Mouse (Mus musculus) CD4-positive, CD25-positive, alpha-beta regulatory T cell, adult 2 months (primary cell): ENCODE results near the gene Esr1.

Experiments used
- DNase-seq: peaks from one replicate; pipeline ENCODE4 v3.0.0-alpha.2; 2012; ENCODE audit warnings: low read depth, low spot score

The Esr1 gene

DNA sequence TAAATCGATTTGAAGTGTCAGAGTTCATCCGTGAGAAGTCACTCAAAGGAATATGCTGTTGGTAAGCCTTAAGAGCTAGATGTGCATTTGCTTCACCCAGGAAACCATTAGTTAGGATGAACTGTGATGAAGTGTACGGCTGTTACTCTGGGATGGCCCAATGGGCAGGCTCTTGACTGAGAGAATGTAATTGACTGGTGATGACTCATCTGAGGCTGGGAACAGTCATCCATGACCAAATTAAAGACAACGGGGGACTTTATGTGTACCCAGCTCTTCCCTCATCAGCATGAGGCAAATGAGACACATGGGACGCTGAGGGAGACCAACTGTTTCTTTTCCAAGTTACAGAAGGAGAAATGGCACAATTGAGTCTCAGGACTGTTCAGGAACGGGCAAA is 219.2 kb downstream of the Esr1 start:
- DNase-seq = no peak

DNA sequence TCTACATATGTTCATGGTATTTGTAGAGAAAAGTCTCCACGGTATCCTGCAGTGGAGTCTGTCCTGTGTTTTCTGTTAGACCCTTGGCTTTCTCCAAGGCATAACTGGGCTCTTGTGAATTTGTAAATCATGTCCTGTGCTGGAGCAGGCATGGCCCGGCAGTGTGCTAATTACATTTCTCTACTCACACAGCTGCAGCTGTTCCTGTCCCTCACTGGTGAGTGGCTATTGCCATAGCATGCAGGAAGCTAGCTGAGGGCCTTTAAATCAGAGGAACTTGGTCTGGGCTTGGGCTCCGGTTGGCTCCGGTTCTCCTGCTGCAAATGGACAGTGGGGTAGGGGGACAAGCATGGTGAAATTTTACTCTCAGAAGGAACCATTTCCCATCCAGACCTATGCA is 226.7 kb downstream of the Esr1 start:
- DNase-seq = no peak

DNA sequence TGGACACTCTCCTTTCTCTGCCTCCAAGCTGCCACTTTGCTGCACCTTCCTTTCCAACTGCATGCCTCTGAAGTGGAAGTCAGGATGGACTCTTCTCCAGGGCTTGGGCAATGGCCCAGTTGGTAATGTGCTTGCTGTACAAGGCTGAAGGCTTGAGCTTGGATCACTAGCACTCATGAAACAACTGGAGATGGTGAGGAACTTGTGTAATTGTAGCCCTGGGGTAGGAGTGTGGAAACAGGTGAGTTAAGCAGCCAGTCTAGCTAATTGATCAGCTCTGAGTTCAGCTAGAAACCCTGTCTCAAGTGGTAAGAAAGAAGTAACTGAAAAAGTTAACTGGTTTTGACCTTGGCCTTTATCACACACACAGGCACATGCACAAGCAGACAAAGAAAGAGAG is 229.6 kb downstream of the Esr1 start:
- DNase-seq = no peak

DNA sequence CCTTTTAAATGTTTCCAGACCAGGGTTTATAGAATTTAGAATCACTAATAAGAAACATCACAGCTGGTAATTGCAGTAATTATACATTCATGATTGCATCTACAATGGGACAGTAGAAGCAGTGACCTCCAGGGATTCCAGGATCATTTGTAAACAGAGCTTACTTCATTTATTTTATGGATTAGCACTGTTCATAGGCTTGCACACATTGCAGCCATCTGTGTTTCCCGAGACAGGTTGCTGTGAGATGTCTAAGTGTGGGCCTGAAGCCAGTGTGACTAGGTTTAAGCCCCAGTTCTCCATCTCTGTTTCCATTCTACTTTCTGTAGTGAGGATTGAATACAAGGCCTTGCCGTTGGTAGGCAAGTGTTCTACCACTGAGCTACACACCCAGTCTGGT is 236.1 kb downstream of the Esr1 start:
- no peak for DNase-seq

DNA sequence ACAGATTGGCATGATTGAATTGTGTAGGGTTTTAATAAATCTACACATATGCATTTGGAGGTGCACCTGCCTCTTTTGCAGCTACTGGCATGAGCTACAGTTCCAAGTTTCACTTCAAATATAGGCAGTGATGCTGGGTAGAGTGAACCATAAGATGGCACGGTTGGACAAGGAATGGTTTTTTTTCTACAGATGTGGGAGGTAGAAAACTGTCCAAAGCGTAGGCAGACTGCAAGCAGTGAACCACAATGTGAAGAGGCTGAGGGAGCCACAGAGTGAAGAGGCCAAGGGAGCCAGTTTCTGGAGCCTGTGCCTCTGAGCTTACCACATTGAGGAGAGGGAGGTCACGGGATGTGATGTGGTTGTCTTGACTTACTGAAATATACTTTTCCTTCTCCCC is 238.5 kb downstream of the Esr1 start:
- DNase-seq = no peak

DNA sequence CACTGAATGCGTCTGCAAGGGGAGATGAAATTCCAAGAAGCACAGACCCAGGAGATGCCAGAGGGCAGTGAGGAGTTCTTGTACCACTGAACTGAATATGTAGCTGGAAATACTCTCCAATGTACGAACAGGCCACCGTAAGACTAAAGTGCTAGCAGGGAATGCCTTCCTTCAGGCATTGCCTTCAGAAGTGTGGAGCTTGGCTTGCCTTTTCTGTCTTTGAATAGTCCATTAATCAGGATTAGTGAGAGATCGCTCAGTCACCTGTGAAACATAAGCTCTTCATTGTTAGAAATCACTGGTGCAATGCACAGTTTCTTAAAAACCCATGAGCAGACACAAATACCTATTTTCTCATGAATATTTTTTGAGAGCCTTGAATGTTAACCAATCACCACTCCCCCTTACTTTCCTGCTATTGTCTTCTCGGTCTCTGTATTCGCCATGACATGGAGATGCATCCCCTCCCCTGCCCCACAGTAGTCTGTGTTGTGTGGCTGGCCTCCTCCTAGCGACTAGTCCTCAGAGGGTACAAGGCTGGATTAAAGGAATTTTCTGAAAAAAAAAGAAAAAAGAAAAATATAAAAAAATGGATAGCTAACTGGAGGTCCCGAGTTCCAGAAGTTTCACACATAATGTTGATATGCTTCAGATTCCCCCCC is 263.8 kb downstream of the Esr1 start:
- DNase-seq = no peak

DNA sequence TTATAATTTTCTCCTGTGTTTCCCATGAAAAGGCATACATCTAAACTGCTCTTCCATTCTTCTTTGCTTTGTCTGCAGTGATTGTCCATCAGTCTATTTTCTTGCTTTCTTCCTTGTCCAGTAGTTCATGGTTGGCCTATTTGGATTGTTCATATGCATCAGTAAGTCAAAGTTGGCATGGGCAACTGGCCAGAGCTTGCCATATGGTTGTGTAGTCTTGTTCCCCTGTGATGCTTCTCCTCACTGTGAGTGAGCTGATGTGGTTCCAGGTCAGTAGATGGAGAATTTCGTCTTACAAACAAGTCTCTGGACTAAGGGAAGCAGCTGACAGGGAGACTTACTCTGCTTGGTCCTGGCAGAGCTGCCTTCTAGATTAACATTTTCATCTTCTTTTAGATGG is 270.0 kb downstream of the Esr1 start:
- no peak for DNase-seq

DNA sequence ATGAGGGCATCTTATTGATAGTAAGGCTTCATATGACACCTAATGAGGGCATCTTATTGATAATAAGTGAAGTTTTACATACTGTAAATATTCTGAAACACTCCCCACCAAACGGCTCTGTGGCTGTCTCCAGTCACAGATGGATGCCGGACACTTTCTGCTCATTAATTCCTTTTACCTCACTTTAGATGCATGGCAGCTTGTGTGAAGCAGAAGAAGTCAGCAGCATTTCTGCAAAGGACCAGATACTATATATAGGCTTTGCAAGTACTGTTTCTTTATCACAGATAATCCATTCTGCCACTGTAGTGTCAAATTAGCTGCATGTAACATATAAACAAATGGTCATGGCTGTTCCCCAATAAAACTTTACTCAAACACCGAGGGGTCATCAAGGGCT is 274.1 kb downstream of the Esr1 start:
- no peak for DNase-seq

DNA sequence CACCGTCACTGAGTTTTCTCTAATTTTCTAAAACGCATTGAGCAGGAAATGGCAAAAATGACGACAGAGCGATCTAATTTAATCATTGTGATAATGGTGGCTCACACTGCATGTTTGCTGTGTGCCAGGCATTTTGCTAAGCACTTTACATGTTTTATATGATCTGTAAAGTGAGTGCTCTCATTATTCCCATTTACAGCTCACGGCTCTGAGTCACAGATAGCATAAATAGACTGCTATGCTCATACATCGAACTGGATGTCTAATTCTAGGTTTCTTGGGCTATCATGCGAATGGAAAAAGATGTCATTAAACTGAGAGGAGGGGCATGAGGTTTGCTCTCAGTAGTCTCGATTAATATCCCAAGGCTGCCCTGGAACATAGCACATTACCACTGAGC is 274.6 kb downstream of the Esr1 start:
- no peak for DNase-seq

DNA sequence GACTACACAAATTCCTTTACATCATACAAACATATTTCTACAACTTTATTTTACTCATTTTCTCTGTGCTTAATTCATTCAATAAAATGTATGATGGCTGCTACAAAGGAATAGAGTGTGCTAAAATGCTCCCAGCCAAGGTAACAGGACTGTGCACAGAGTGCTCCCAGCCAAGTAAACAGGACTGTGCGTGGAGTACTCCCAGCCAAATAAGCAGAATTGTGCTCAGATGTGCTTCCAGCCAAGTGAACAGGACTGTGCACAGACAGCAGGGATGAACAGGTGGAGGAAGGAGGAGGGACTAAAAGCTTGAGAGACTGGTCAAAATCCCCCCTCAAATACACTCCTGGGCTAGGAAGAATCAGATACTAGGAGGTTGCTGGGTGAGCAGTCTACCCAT is 282.1 kb downstream of the Esr1 start:
- no peak for DNase-seq

DNA sequence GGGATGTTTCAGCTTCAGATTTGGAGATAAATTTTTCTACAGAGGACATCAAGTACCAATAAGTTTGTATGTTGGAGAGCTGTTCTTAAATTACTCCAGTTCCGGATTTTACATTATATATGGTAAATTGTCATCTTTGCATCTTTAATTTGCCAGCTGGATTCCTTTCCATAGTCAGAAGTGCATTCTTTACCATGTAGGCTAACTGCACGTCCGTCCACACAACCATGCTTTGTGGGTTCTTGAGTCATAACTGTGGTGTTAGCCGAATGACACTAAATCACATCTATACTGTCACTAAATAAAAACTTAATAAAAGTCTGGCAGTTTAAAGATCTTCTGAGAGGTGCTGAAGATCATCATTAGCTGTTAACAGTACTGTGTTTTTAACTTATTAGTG is 286.4 kb downstream of the Esr1 start:
- DNase-seq = no peak

DNA sequence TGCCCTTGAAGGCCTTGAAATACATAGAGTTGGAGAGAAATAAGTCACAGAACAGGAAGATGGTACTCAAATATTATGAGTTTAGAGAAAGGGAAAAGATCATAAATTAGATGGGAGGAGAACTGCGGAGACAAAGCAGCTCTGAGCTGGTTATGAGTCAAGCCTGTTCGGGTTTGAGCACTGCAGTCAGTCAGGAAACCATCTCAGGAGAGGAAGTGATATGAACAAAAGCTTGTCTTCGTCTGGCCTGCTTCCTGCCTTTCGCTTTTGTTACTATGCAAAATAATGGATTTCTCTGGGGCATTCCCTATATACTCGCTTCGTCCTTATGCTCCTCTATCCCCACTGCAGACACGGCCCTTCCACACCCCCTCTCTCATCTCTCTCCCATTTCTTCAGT is 288.9 kb downstream of the Esr1 start:
- DNase-seq = peak; percentile 35

DNA sequence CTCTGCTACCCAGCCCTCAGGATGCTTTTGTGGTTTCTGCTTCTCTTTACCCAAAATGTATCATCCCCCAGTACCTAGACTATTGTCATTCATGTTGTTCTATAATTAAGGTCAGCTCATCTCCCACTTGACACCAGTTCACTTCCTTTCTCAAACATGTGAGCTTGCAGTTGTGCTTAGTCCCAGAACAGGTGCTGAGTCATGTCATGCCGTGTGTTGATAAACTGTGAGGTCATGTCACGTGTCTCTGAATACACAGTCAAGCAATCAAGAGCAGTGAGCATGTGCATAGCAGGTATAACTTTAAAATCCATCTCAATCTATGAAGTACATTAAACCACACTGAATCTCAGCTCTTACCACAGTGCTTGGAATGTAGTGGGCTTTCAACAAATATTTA is 297.9 kb downstream of the Esr1 start:
- peak; percentile 14 for DNase-seq

DNA sequence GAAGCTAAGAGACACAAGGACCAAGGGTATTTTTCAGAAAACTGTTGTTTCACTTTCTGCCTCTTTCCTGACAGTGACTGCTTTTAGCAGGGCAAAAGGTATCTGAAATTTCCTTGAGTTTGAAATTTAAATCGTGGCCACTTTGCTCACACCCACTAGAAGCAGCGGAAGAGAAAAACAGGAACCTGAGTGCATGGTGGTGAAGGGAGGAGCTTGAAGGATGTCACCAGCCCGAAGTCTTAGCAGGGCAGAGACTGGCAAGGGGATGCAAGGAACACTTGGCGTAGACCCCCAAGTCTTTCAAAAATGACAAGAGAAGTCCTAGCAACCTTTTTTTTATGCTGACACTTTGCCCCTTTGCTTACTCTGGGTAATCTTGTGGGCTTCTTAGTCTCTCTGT is 299.1 kb downstream of the Esr1 start:
- no peak for DNase-seq

DNA sequence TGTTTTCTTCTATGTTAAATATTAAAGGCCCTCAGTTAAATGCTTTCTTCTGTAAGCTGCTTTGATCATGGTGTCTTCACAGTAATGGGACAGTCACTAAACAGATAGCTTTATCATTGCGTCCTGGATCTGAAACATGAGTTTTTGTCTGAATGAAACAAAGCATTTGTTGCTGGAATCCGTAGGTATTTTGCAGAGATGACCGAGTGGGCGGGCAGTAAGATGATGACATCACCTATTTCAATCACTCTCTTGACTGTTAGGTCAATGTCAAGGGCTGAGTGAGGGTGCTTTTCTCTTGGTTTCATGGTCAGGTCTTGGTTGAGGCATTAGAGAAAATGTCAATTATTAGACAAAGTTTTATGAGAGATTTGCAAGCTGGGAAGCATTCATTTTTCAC is 307.7 kb downstream of the Esr1 start:
- DNase-seq = no peak

DNA sequence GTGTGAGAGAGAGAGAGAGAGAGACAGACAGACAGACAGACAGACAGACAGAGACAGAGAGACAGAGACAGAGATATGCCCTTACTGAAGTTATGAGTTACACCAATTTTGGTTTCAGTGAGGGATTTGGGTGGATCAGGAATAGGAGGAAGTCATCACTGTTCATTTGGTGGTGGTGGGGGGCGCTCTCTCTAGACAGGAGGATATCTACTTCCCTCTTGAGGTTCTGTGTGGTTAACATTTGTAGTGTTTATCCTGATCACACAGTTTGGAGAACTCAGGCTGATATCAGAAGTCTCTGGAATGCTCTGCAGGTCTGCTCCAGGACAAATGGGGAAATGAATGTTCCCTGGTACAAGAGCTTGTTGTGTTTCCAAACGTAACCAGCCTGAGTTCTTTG is 312.2 kb downstream of the Esr1 start:
- no peak for DNase-seq

DNA sequence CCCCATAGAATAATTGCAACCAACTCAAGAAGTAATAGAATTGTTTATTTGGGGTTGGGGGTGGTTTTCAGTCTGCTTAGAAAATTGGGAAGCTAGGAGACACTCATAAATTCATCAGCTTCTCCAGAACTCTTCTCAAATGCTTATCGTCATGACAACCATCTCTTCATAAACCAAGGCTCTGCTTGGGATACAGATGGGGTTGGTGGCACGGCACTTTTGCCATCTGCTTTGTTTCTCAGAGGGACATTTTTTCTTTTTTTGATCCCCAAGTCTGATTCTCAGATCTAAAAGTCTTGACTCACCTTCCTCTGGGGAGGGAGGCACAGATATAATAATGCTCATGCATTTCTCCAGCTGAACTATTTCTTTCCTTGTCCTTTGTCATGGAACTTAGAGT is 313.0 kb downstream of the Esr1 start:
- no peak for DNase-seq

DNA sequence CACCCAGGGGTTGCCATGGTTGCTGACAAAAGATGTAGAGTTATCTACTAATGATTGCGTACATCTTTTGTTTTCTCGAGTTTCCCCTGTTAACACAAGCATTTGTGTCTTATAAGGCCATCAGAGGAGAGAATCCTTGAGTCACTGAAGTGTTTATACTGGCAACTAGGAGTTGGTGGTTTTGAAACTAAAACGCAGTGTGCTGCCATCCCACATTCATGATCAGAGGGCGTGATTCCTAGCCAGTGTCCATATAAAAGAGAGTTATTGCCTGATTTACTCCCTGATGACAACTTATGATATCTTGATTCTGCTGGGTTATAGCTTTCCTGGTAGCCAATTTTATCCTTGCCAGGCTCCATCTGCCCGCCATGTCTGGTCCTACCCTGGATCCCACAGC is 331.8 kb downstream of the Esr1 start:
- no peak for DNase-seq

DNA sequence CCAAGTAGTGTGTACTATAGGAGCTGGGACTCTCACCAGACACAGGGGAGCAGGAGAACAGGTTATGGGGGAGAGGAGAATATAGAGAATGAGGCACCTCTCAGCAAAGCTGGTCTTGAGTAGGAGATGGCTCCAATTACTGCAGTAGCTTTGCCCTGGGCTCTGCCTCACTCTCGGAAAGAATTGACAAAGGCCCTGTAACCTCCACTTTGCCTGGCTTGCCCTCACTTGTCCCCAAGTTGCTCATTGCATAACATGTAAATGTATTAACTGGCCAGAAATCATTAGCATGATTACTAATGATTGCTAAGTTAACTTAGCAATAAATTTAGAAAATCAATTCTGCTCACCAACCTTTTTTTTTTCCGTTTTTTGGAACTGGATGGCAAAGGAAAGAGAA is 333.3 kb downstream of the Esr1 start:
- DNase-seq = no peak

DNA sequence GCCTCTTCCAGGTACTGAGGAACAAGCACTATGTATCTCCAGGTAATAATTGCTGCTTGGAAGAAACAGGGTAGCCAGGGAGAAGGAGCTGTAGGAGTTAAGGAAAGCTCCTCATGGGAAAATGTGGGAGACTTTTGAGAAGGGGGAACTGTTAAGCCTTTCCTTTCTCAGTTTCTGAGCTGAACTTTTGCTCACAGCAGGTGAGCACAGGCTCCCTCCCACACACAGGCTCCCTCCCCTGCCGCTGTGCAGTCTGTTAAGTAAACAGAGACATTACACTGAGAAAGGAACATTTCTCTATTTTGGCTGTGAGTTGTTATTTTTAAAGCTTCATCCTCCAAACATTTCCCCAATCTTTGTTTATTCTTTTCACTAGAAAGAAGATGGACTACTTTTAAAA is 354.4 kb downstream of the Esr1 start:
- DNase-seq = no peak

DNA sequence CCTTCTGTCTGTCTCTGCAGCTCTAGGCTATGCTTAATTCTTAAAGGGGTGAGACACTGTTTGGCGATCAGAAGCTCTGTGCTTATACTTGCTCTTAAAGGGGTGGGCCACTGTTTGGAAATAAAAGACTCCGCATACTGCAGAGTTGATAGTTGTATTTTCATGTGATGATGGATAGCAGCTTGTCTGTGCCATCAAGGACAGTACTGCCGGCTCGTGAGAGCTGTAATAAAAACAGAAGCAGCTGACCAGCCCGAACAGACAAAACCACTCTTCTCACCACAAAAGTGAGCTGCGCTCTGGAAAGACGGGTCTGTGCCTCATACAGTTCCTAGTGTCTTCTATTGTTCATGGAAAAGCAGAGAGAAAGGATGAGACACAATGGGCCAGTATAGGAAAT is 359.8 kb downstream of the Esr1 start:
- DNase-seq = no peak

DNA sequence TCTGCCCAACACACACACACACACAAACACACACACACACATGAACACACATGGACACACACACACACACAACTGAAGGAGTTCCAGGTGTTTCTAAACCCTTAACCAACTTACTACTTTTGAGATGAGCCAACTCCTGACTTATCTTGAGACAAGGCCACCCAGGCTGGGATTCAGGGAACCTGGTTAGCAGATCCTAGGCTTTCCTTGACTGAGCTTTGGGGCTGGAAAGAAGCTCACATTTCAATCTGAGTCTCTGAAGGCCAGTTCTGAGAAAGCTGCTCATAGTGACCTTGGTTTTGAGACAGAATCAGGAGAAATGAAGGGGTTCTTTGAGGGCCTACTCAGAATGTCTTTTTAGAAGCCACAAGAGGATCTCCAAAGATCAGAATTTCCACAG is 360.2 kb downstream of the Esr1 start:
- no peak for DNase-seq

DNA sequence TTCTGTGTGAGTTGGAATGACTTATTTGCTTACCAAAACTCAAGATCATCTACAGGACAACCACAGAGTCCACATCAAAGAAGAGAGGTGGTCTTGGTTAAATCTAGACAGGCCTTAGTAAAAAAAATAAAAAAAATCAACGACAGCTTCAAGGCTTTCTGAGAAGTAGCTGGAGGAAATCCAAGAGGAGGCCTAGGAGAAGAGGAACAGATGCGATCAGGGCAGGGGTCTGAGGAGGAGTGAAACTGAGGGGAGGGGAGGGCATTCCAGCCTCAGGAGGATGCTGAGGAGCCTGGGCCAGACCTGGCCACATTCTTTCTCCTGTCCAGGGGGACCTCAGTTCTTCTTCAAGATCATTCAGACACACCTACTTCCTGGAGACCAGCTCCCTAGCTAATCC is 360.6 kb downstream of the Esr1 start:
- DNase-seq = no peak

DNA sequence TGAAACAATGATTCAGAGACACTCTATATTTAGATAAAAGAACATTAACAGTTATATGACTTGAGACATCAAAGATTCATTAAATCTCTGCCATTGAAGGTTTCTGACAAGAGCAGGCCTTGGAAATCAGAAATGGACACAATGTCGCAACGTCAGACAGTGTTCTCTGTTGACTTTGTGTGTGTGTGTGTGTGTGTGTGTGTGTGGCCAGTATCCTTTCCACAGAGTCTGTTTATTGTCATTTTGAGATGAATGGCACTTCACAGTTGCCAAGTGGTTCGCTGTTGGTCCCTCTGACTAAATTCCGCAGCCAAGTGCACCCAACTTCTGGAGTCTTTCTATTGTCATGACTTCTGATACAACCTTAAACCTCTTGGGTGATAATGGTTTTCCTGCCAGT is 362.9 kb downstream of the Esr1 start:
- no peak for DNase-seq

DNA sequence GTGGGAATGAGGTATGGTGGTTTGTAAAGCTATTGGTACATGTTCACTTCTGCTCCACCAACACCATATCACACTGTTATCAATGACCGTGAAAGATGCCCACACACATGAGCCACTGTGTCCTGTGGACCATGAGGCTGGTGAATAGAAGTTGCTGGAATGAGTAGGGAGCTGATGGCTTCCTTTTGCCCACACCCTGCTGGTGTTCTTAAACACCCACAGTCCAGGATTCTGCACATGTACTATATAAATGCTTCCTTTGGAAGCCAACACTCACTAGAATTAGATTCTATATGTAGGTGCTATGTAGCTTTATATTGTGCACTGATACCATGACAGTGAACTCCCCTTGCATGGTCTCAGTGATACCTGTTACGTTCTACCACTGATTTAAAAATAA is 365.2 kb downstream of the Esr1 start:
- no peak for DNase-seq
